Mouse (Mus musculus) CH12.LX (cell line): ENCODE measurements at regions not wholly inside any gene's neighbourhood (a gene's known extent, or its start where the extent isn't known, plus 50 kb on each side); places are given as distances from the start of the nearest gene placed in this dataset.

ENCODE experiments used
- DNase-seq: peaks from one replicate; pipeline ENCODE4 v3.0.0-alpha.2; 2013; ENCODE audit errors: extremely low read depth
- H3K27ac ChIP-seq: 2 replicates; pipeline ENCODE4 v1.5.1; 2012; ENCODE audit warnings: low read depth, mild to moderate bottlenecking, control low read depth, moderate library complexity; ENCODE audit not compliant: insufficient read depth
- H3K27me3 ChIP-seq: replicated peaks from 2 replicates; pipeline ENCODE3; 2012; ENCODE audit warnings: inconsistent platforms
- H3K36me3 ChIP-seq, 2 experiments: replicated peaks in 1 of 2; 2 replicates each; pipeline versions ENCODE3 to v1.6.1; 2012; ENCODE audit warnings: inconsistent platforms in 1 of 2, low read length in 1 of 2, mild to moderate bottlenecking in 1 of 2, mixed read lengths in 1 of 2, moderate library complexity in 1 of 2; ENCODE audit not compliant: control insufficient read depth in 1 of 2, insufficient read depth in 1 of 2
- H3K4me1 ChIP-seq, 2 experiments: 2 replicates each; pipeline ENCODE4 v1.6.1; 2012; ENCODE audit warnings: inconsistent platforms in 1 of 2, moderate library complexity in 1 of 2; ENCODE audit not compliant: insufficient read depth in 2 of 2, control insufficient read depth in 1 of 2
- H3K4me2 ChIP-seq: 2 replicates; pipeline ENCODE4 v1.6.1; 2012; ENCODE audit warnings: low read depth, mild to moderate bottlenecking, control low read depth; ENCODE audit not compliant: poor library complexity, insufficient read depth, severe bottlenecking
- H3K4me3 ChIP-seq, 3 experiments: fragments of 150-350 bp in 1 of 3; sonication (generic) in 1 of 3; replicated peaks in 1 of 3; 2 replicates each; pipeline versions ENCODE3 to v1.5.1; 2011 to 2012; ENCODE audit warnings: low read depth in 2 of 3, low read length in 2 of 3, mild to moderate bottlenecking in 2 of 3, moderate library complexity in 2 of 3, control low read depth in 1 of 3, improper control_type of control experiment in 1 of 3, inconsistent platforms in 1 of 3, mixed read lengths in 1 of 3; ENCODE audit not compliant: poor library complexity in 1 of 3
- H3K79me2 ChIP-seq: replicated peaks from 2 replicates; pipeline ENCODE4 v1.6.1; 2012; ENCODE audit warnings: mild to moderate bottlenecking, moderate library complexity; ENCODE audit not compliant: control insufficient read depth, poor library complexity, insufficient read depth, severe bottlenecking; ENCODE audit errors: extremely low read depth
- H3K9ac ChIP-seq: 2 replicates; pipeline ENCODE4 v1.6.1; 2012; ENCODE audit warnings: low read depth, mild to moderate bottlenecking, control low read depth, moderate library complexity; ENCODE audit not compliant: insufficient read depth
- H3K9me3 ChIP-seq: replicated peaks from 2 replicates; pipeline ENCODE3; 2012; ENCODE audit warnings: low read length, inconsistent platforms, mixed read lengths
- BHLHE40 ChIP-seq: IDR thresholded peaks from 2 replicates; pipeline ENCODE4 v1.6.1; 2011; ENCODE audit warnings: mild to moderate bottlenecking, low read depth, low read length, improper control_type of control experiment
- CHD1 ChIP-seq: IDR thresholded peaks from 2 replicates; pipeline ENCODE4 v1.6.1; 2012; ENCODE audit warnings: low read depth, low read length, improper control_type of control experiment, inconsistent platforms
- CHD2 ChIP-seq: IDR thresholded peaks from 2 replicates; pipeline ENCODE4 v1.6.1; 2011; ENCODE audit warnings: low read length, improper control_type of control experiment
- CTCF ChIP-seq, 2 experiments: IDR thresholded peaks in 1 of 2; conservative IDR thresholded peaks in 1 of 2; 2 replicates each; pipeline ENCODE4 v1.5.1; 2011 to 2012; ENCODE audit warnings: low read depth in 2 of 2, low read length in 2 of 2, improper control_type of control experiment in 1 of 2, inconsistent platforms in 1 of 2, mild to moderate bottlenecking in 1 of 2, moderate library complexity in 1 of 2
- ELF1 ChIP-seq: IDR thresholded peaks from 2 replicates; pipeline ENCODE4 v1.6.1; 2014; ENCODE audit warnings: low read depth, mild to moderate bottlenecking, inconsistent platforms, low read length, improper control_type of control experiment
- EP300 ChIP-seq: IDR thresholded peaks from 2 replicates; pipeline ENCODE4 v1.6.1; 2011; ENCODE audit warnings: low read length, improper control_type of control experiment
- HCFC1 ChIP-seq: IDR thresholded peaks from 2 replicates; pipeline ENCODE4 v1.6.1; 2012; ENCODE audit warnings: low read depth, mild to moderate bottlenecking, inconsistent platforms, low read length, improper control_type of control experiment
- IRF4 ChIP-seq: IDR thresholded peaks from 2 replicates; pipeline ENCODE4 v1.6.1; 2014; ENCODE audit warnings: low read depth, mild to moderate bottlenecking, inconsistent platforms, low read length, improper control_type of control experiment
- JUN ChIP-seq: IDR thresholded peaks from 2 replicates; pipeline ENCODE4 v1.6.1; 2011; ENCODE audit warnings: low read depth, mild to moderate bottlenecking, low read length, improper control_type of control experiment, moderate library complexity; ENCODE audit not compliant: insufficient read depth
- JUND ChIP-seq: conservative IDR thresholded peaks from 2 replicates; pipeline ENCODE4 v1.6.1; 2011; ENCODE audit warnings: low read depth, low read length, improper control_type of control experiment
- KAT2A ChIP-seq: IDR thresholded peaks from 2 replicates; pipeline ENCODE4 v1.6.1; 2012; ENCODE audit warnings: low read length, improper control_type of control experiment, inconsistent platforms; ENCODE audit not compliant: insufficient replicate concordance
- MAFK ChIP-seq: IDR thresholded peaks from 2 replicates; pipeline ENCODE4 v1.6.1; 2011; ENCODE audit warnings: low read length, improper control_type of control experiment; ENCODE audit not compliant: insufficient replicate concordance
- MAZ ChIP-seq: IDR thresholded peaks from 2 replicates; pipeline ENCODE4 v1.6.1; 2012; ENCODE audit warnings: low read depth, mild to moderate bottlenecking, inconsistent platforms, low read length, improper control_type of control experiment, moderate library complexity
- MEF2A ChIP-seq: IDR thresholded peaks from 2 replicates; pipeline ENCODE4 v1.6.1; 2014; ENCODE audit warnings: low read depth, mild to moderate bottlenecking, inconsistent platforms, low read length, improper control_type of control experiment, borderline replicate concordance
- MXI1 ChIP-seq: IDR thresholded peaks from 2 replicates; pipeline ENCODE4 v1.6.1; 2011; ENCODE audit warnings: mild to moderate bottlenecking, low read depth, low read length, improper control_type of control experiment
- MYC ChIP-seq: IDR thresholded peaks from 2 replicates; pipeline ENCODE4 v1.6.1; 2011; ENCODE audit warnings: low read depth, mild to moderate bottlenecking, improper control_type of control experiment, low read length
- NRF1 ChIP-seq: IDR thresholded peaks from 2 replicates; pipeline ENCODE4 v1.6.1; 2014; ENCODE audit warnings: low read depth, mild to moderate bottlenecking, inconsistent platforms, low read length, improper control_type of control experiment, moderate library complexity
- POLR2A ChIP-seq: IDR thresholded peaks from 2 replicates; pipeline ENCODE4 v1.6.1; 2011; ENCODE audit warnings: low read depth, mild to moderate bottlenecking, improper control_type of control experiment, low read length
- POLR2AphosphoS2 ChIP-seq: IDR thresholded peaks from 2 replicates; pipeline ENCODE4 v1.6.1; 2011; ENCODE audit warnings: low read depth, low read length, improper control_type of control experiment
- RAD21 ChIP-seq: IDR thresholded peaks from 2 replicates; pipeline ENCODE4 v1.6.1; 2011; ENCODE audit warnings: low read depth, mild to moderate bottlenecking, low read length, improper control_type of control experiment, moderate library complexity
- SIN3A ChIP-seq: IDR thresholded peaks from 2 replicates; pipeline ENCODE4 v1.6.1; 2012; ENCODE audit warnings: low read length, improper control_type of control experiment, inconsistent platforms
- TBP ChIP-seq: conservative IDR thresholded peaks from 2 replicates; pipeline ENCODE4 v1.6.1; 2011; ENCODE audit warnings: low read depth, low read length, improper control_type of control experiment
- TCF12 ChIP-seq: IDR thresholded peaks from 2 replicates; pipeline ENCODE4 v1.6.1; 2014; ENCODE audit warnings: low read depth, mild to moderate bottlenecking, inconsistent platforms, low read length, improper control_type of control experiment
- UBTF ChIP-seq: IDR thresholded peaks from 2 replicates; pipeline ENCODE4 v1.6.1; 2012; ENCODE audit warnings: low read depth, mild to moderate bottlenecking, inconsistent platforms, low read length, improper control_type of control experiment, moderate library complexity
- USF1 ChIP-seq: IDR thresholded peaks from 2 replicates; pipeline ENCODE4 v1.6.1; 2014; ENCODE audit warnings: low read depth, mild to moderate bottlenecking, inconsistent platforms, low read length, improper control_type of control experiment
- USF2 ChIP-seq: conservative IDR thresholded peaks from 2 replicates; pipeline ENCODE4 v1.6.1; 2011; ENCODE audit warnings: low read depth, low read length, improper control_type of control experiment
- ZC3H11A ChIP-seq: IDR thresholded peaks from 2 replicates; pipeline ENCODE4 v1.6.1; 2012; ENCODE audit warnings: low read depth, mild to moderate bottlenecking, inconsistent platforms, low read length, improper control_type of control experiment
- ZKSCAN1 ChIP-seq: IDR thresholded peaks from 2 replicates; pipeline ENCODE4 v1.6.1; 2012; ENCODE audit warnings: low read depth, inconsistent platforms, low read length, improper control_type of control experiment, borderline replicate concordance
- ZMIZ1 ChIP-seq: IDR thresholded peaks from 2 replicates; pipeline ENCODE4 v1.6.1; 2012; ENCODE audit warnings: low read depth, mild to moderate bottlenecking, inconsistent platforms, low read length, improper control_type of control experiment
- dilution Hi-C: fragments of 300-500 bp; cut with MboI; formaldehyde crosslinking; loops from 2 replicates; pipeline ENCODE4 v1.14.3; 2020; ENCODE audit warnings: low sequenced_read_pairs; ENCODE audit not compliant: extremely low pct_unique_long_range_greater_than_20kb, extremely low pct_ligation_motif_present
- in situ Hi-C: fragments of 300-500 bp; cut with MboI; formaldehyde crosslinking; loops from 3 replicates; pipeline ENCODE4 v1.14.3; 2019; ENCODE audit warnings: low sequenced_read_pairs, low pct_ligation_motif_present, low pct_unique_long_range_greater_than_20kb, mixed read lengths

- TF ChIP-seq ELF1, result no peak
- no peak for TF ChIP-seq USF2
- no peak for TF ChIP-seq MXI1
- TF ChIP-seq SIN3A, result no peak
- no peak for TF ChIP-seq ZKSCAN1
- TF ChIP-seq NRF1, result no peak
- TF ChIP-seq TBP, result no peak
- no peak for TF ChIP-seq ZC3H11A
- TF ChIP-seq POLR2AphosphoS2, result no peak
- TF ChIP-seq USF1, result no peak
- no peak for TF ChIP-seq CTCF (conservative IDR thresholded peaks at IDR 0.05 in 1 of 2, IDR thresholded peaks at IDR 0.05 in 1 of 2; ENCODE audit: low read depth in 2 of 2, low read length in 2 of 2)
- no peak for TF ChIP-seq BHLHE40
- TF ChIP-seq UBTF, result no peak
- no peak for TF ChIP-seq RAD21
- no peak for TF ChIP-seq KAT2A
- TF ChIP-seq JUN, result no peak
- no peak for TF ChIP-seq HCFC1
- TF ChIP-seq MEF2A, result no peak
- TF ChIP-seq MYC, result no peak
- TF ChIP-seq CHD1, result no peak
- TF ChIP-seq, all 38 proteins: peak for 0
- Histone ChIP-seq H3K4me2 (no peak overlapping the region), H3K27ac (no peak overlapping the region), H3K9ac (no peak overlapping the region), H3K79me2 (no peaks in the 10 kb centered on the region), H3K4me1 (peaks cover 0 to 6% of the 10 kb centered on the region in 2 experiments; a peak in 2 of 4 replicates), H3K27me3 (no peaks in the 10 kb centered on the region), H3K9me3 (no peaks in the 10 kb centered on the region), H3K36me3 (no peaks in the 10 kb centered on the region), H3K4me3 (no peak overlapping the region)
- dilution Hi-C loops, result no loop called here
- in situ Hi-C loops, result no loop called here
- DNase-seq, result no peak
These were observed 594.3 kb downstream of the Plod2 start for GRCm38 (mm10) chr9:93136349-93136748.

- in situ Hi-C loops, result no loop called here
- Histone ChIP-seq H3K27ac (no peak overlapping the region), H3K9me3 (no peaks in the 10 kb centered on the region), H3K36me3 (no peaks in the 10 kb centered on the region), H3K4me2 (no peak overlapping the region), H3K4me1 (no peaks in the 10 kb centered on the region)
- dilution Hi-C loops, result no loop called here
- no peak for TF ChIP-seq TCF12
- TF ChIP-seq ZMIZ1, result no peak
- TF ChIP-seq POLR2AphosphoS2, result no peak
- TF ChIP-seq ZKSCAN1, result no peak
- TF ChIP-seq KAT2A, result no peak
- no peak for TF ChIP-seq MAFK
- no peak for TF ChIP-seq MEF2A
- TF ChIP-seq NRF1, result no peak
- TF ChIP-seq TBP, result no peak
- no peak for TF ChIP-seq EP300
- TF ChIP-seq POLR2A, result no peak
- TF ChIP-seq CHD2, result no peak
- TF ChIP-seq SIN3A, result no peak
- TF ChIP-seq CHD1, result no peak
- no peak for TF ChIP-seq IRF4
- TF ChIP-seq MAZ, result no peak
- no peak for TF ChIP-seq USF2
- no peak for TF ChIP-seq ELF1
- no peak for TF ChIP-seq JUND
- TF ChIP-seq MYC, result no peak
- TF ChIP-seq, all 38 proteins: peak for 0
- Histone ChIP-seq H3K79me2 (no peaks in the 10 kb centered on the region), H3K9ac (no peak overlapping the region), H3K27me3 (no peaks in the 10 kb centered on the region), H3K4me3 (no peak overlapping the region)
- DNase-seq, result no peak
These were observed 628.0 kb downstream of the Plod2 start for GRCm38 (mm10) chr9:93170071-93170470.
